Mouse (Mus musculus): Measurements from ENCODE around the gene Adora1. TPM values are rescaled to one million over a fixed set of nuclear protein-coding genes. Genes with fewer than 3 reads are reported as not detected.

Adora1 gene
- not detected in 2 replicates for polyA plus RNA-seq (2012; ENCODE audit: low replicate concordance)

GRCm38 (mm10) chr1:134235391-134235921 lies at the start of gene Adora1:
Gene Adora1 (minus strand): TSS chr1:134235431.

DNA sequence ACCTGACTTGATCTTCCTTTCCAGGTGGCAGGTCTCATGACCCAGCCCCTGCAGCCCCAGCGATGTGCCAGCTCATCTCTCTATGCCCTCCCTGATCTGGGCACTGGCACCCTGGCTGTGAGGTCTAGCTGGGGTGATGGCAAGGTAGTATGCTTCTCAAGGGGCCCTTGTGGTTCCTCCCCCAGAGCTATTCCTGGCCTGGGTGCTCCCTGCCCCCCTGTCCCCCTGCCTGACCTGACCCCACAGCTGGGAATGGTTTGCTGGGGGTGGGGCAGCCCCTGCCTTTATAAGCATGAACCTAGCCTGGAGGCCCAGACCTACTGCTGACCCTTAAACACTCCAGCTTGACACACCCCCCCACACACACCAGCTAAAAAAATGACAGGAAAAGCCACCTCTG lies 42.1 kb downstream of the Adora1 start, which contains the start of gene Mybph:
Mybph (plus strand) TSS at position 323 of the 400 bp plus-strand sequence.

GRCm38 (mm10) chr1:134182025-134182424 lies 53.2 kb downstream of the Adora1 start, which contains the start of gene Chil1:
Gene Chil1 (plus strand): TSS chr1:134182176.

Other genes starting within 250 kb of the Adora1 start
- gene Fmod, start 198.2 kb downstream of the Adora1 start, polyA plus RNA-seq (2012; ENCODE audit: low replicate concordance): 0.09 TPM in 1 of 2 replicates, not detected in the other
- gene Btg2, start 156.3 kb downstream of the Adora1 start, polyA plus RNA-seq (2012; ENCODE audit: low replicate concordance): 25.8 and 146 TPM in 2 replicates
- gene Chit1, start 124.2 kb downstream of the Adora1 start, polyA plus RNA-seq (2012; ENCODE audit: low replicate concordance): 0.18 TPM in 1 of 2 replicates, not detected in the other
- 1.4 and 4.1 TPM in 2 replicates for gene Chil1, start 53.3 kb downstream of the Adora1 start, polyA plus RNA-seq (2012; ENCODE audit: low replicate concordance)
- 0.08 TPM in 1 of 2 replicates, not detected in the other for gene Mybph, start 42.0 kb downstream of the Adora1 start, polyA plus RNA-seq (2012; ENCODE audit: low replicate concordance)
- not detected in 2 replicates for gene Myog, start 54.6 kb upstream of the Adora1 start, polyA plus RNA-seq (2012; ENCODE audit: low replicate concordance)
- 40.3 and 96.5 TPM in 2 replicates for gene Ppfia4, start 97.5 kb upstream of the Adora1 start, polyA plus RNA-seq (2012; ENCODE audit: low replicate concordance)
- 18.8 and 32.9 TPM in 2 replicates for gene Tmem183a, start 126.5 kb upstream of the Adora1 start, polyA plus RNA-seq (2012; ENCODE audit: low replicate concordance)
- gene 4933406M09Rik, start 150.5 kb upstream of the Adora1 start, polyA plus RNA-seq (2012; ENCODE audit: low replicate concordance): not detected in 2 replicates
- 29.4 and 30.2 TPM in 2 replicates for gene Cyb5r1, start 170.1 kb upstream of the Adora1 start, polyA plus RNA-seq (2012; ENCODE audit: low replicate concordance)
- 111 and 249 TPM in 2 replicates for gene Adipor1, start 179.9 kb upstream of the Adora1 start, polyA plus RNA-seq (2012; ENCODE audit: low replicate concordance)
- 3.5 and 3.8 TPM in 2 replicates for gene Klhl12, start 220.1 kb upstream of the Adora1 start, polyA plus RNA-seq (2012; ENCODE audit: low replicate concordance)